Mouse (Mus musculus): ENCODE data around the gene Cltb. TPM values are rescaled to one million over a fixed set of nuclear protein-coding genes. Genes with fewer than 3 reads are reported as not detected.
"Not testable (repeated sequence)": the region's sequence is repeated elsewhere in the genome, so short reads cannot be mapped to it uniquely, and the experiment has no call there.

The Cltb gene
- 76.9 and 78.6 TPM in 2 replicates for polyA plus RNA-seq (2015; fragmentation: Nextera tagmentation; extraction: Ambion mirVana)

- Histone ChIP-seq H3K4me3 (replicated peaks) (peak within 1 kb of the TSS; percentile 77), H3K4me1 (replicated peaks) (peaks cover 6% of the 10 kb centered on the region; the same call in 1 of the 2 replicates), H3K27me3 (replicated peaks) (no peaks in the 10 kb centered on the region), H3K4me2 (replicated peaks) (peak within 1 kb of the TSS; percentile 95), H3K9me3 (no peaks in the 10 kb centered on the region), H3K9ac (peak within 1 kb of the TSS; percentile 79), H3K27ac (peak within 1 kb of the TSS; percentile 71), H3K36me3 (no peaks in the 10 kb centered on the region)
- peak; percentile 85 for ATAC-seq
- WGBS, result under 1% methylated on average over 66 of the region's 66 CpGs
Measured at GRCm38 (mm10) chr13:54610972-54611754, at the start of gene Cltb. Cltb (minus strand) TSS chr13:54611344.

DNA sequence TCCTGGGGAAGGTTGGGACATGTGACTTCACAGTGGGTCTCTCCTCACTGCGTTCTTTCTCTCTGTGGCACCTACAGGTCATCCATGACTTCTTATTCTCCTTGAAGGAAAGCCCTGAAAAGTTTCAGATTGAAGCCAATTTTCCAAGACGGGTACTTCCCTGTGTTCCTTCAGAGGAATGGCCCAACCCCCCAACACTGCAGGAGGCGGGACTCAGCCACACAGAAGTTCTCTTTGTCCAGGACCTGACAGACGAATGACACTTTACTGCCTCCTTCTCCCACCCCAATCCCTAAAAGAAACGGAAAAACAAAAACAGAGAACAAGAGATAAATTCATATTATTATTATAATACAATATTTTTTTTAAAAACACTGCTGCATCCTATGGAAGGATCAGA, 49.7 kb upstream of the Cltb start:
- Histone ChIP-seq H3K27me3 (replicated peaks) (no peaks in the 10 kb centered on the region), H3K4me2 (replicated peaks) (peak overlapping the region; percentile 38), H3K4me3 (replicated peaks) (no peak overlapping the region), H3K9me3 (no peaks in the 10 kb centered on the region), H3K4me1 (replicated peaks) (peaks cover 11% of the 10 kb centered on the region; the same call in 1 of the 2 replicates), H3K9ac (no peak overlapping the region), H3K36me3 (peaks cover 39% of the 10 kb centered on the region), H3K27ac (peak overlapping the region; percentile 65)
- 45% methylated on average over 5 of the region's 5 CpGs for WGBS
- ATAC-seq, result peak; percentile 65

- Histone ChIP-seq H3K27me3 (replicated peaks) (no peaks in the 10 kb centered on the region), H3K36me3 (peaks cover 65% of the 10 kb centered on the region)
- no peak for ATAC-seq
Measured at GRCm38 (mm10) chr13:54650461-54650860, 39.3 kb upstream of the Cltb start.

GRCm38 (mm10) chr13:54635011-54635410, 23.9 kb upstream of the Cltb start:
- Histone ChIP-seq H3K9ac (no peak overlapping the region), H3K4me3 (replicated peaks) (no peak overlapping the region), H3K4me2 (replicated peaks) (no peak overlapping the region), H3K9me3 (no peaks in the 10 kb centered on the region), H3K27ac (no peak overlapping the region), H3K27me3 (replicated peaks) (no peaks in the 10 kb centered on the region), H3K4me1 (replicated peaks) (no peaks in the 10 kb centered on the region), H3K36me3 (peaks cover under 1% of the 10 kb centered on the region; the same call in 1 of the 2 replicates)
- ATAC-seq, result no peak
- WGBS, result 93% methylated on average over 3 of the region's 3 CpGs

More at GRCm38 (mm10) chr13:54650461-54650860, 39.3 kb upstream of the Cltb start:
- no peak overlapping the region for H3K4me2 ChIP-seq (replicated peaks)
- H3K9ac ChIP-seq, result no peak overlapping the region
- no peaks in the 10 kb centered on the region for H3K9me3 ChIP-seq
- WGBS, result 91% methylated on average over 3 of the region's 3 CpGs
- no peaks in the 10 kb centered on the region for H3K4me1 ChIP-seq (replicated peaks)
- H3K27ac ChIP-seq, result no peak overlapping the region
- no peak overlapping the region for H3K4me3 ChIP-seq (replicated peaks)

- H3K4me2 ChIP-seq (replicated peaks), result no peak overlapping the region
- H3K36me3 ChIP-seq, result no peaks in the 10 kb centered on the region
- no peak for ATAC-seq
- H3K9me3 ChIP-seq, result no peaks in the 10 kb centered on the region
- no peak overlapping the region for H3K27ac ChIP-seq
- no peak overlapping the region for H3K9ac ChIP-seq
- H3K27me3 ChIP-seq (replicated peaks), result no peaks in the 10 kb centered on the region
- no peak overlapping the region for H3K4me3 ChIP-seq (replicated peaks)
- no peaks in the 10 kb centered on the region for H3K4me1 ChIP-seq (replicated peaks)
- 57% methylated on average over 3 of the region's 3 CpGs for WGBS
Measured at GRCm38 (mm10) chr13:54632731-54633277, 21.7 kb upstream of the Cltb start.

- 86% methylated on average over 4 of the region's 4 CpGs for WGBS
- Histone ChIP-seq H3K4me2 (replicated peaks) (no peak overlapping the region), H3K4me3 (replicated peaks) (no peak overlapping the region), H3K36me3 (no peaks in the 10 kb centered on the region), H3K27me3 (replicated peaks) (no peaks in the 10 kb centered on the region), H3K4me1 (replicated peaks) (no peaks in the 10 kb centered on the region), H3K27ac (no peak overlapping the region), H3K9me3 (no peaks in the 10 kb centered on the region), H3K9ac (no peak overlapping the region)
- no peak for ATAC-seq
Measured at GRCm38 (mm10) chr13:54629128-54629527, 18.0 kb upstream of the Cltb start.

DNA sequence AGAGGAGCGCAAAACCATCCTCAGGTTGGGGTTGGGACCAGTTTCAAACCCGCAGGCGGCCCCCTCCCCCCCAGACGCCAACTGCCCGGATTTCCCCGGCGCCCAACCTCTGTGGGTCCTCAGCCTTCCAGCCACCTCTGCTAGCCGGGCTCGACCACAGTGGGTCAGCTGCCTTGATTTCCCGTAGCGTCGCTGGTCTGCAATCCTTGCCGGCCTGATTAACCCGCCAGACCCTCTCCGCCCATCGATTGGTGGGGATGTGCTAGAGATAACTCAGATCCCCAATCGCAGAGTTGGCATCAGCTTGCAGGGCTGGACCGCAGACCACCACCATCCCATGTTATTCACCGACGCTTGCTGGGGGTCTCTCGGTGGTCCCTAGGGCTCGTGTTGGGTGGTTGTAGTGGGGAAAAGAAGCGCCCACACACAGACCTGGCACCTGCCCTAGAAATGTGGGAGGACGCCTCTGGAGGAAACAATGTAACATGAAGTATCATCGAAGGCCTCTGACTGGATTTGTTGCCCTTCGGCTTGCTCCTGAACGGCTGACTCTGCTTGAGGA, 10.9 kb upstream of the Cltb start:
- WGBS, result under 1% methylated on average over 27 of the region's 27 CpGs
- Histone ChIP-seq H3K36me3 (no peaks in the 10 kb centered on the region), H3K27ac (peak overlapping the region; percentile 85), H3K4me3 (replicated peaks) (peak overlapping the region; percentile 92), H3K4me2 (replicated peaks) (peak overlapping the region; percentile 79), H3K9me3 (no peaks in the 10 kb centered on the region), H3K9ac (peak overlapping the region; percentile 96), H3K27me3 (replicated peaks) (no peaks in the 10 kb centered on the region), H3K4me1 (replicated peaks) (peaks cover 10% of the 10 kb centered on the region)
- ATAC-seq, result peak; percentile 76

DNA sequence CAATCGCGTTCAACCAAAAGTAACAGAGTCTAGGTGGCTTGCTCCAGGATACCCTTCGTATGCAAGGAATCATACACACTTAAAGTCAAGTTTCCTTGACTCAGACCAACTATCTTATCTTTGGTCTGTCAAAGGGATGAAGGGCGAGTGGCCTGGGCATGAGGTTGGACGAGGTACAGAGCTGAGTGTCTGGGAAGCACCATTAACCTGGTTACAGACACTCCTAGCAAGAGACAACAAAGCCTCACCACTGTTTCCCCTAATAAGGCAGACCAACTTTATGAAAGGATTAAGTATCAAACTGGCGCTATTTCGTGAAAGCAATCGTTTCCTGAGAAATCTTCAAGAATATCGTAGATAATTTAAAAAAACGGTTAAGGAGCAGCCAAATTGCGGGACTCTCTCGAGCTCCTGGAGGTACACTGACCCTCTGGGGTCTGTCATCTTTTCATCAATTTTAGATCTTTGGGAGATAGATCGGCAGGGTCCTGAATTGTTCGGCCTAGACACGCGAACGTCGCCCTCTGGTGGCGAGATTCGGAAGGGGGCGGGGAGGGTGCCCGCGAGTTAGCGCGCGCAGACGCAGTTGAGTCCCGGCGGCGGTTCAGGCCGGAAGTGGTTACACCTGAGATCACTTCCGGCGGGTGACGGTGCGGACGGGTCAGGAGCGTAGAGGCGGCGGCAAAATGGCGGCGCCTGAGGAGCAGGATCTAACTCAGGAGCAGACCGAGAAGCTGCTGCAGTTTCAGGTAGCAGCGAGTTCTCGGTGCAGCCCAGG, 10.2 kb upstream of the Cltb start, which contains the start of gene Faf2:
Gene Faf2 (plus strand): TSS at position 630 of the 778 bp plus-strand sequence.
- Histone ChIP-seq H3K4me3 (replicated peaks) (peak within 1 kb of the TSS; percentile 92), H3K4me1 (replicated peaks) (peaks cover 10% of the 10 kb centered on the region)

GRCm38 (mm10) chr13:54616998-54617397, 5.9 kb upstream of the Cltb start:
- Histone ChIP-seq H3K27ac (no peak overlapping the region), H3K4me2 (replicated peaks) (no peak overlapping the region)

More for the DNA sequence above, 10.2 kb upstream of the Cltb start, which contains the start of gene Faf2:
- WGBS, result 10% methylated on average over 44 of the region's 44 CpGs
- peak; percentile 99 for ATAC-seq
- H3K27ac ChIP-seq, result peak within 1 kb of the TSS; percentile 85
- H3K27me3 ChIP-seq (replicated peaks), result no peaks in the 10 kb centered on the region
- no peaks in the 10 kb centered on the region for H3K9me3 ChIP-seq
- H3K9ac ChIP-seq, result peak within 1 kb of the TSS; percentile 96
- no peaks in the 10 kb centered on the region for H3K36me3 ChIP-seq
- peak within 1 kb of the TSS; percentile 79 for H3K4me2 ChIP-seq (replicated peaks)

GRCm38 (mm10) chr13:54616307-54616706, 5.2 kb upstream of the Cltb start:
- 76% methylated on average over 8 of the region's 8 CpGs for WGBS
- Histone ChIP-seq H3K36me3 (no peaks in the 10 kb centered on the region), H3K4me2 (replicated peaks) (no peak overlapping the region), H3K4me3 (replicated peaks) (no peak overlapping the region), H3K27me3 (replicated peaks) (no peaks in the 10 kb centered on the region), H3K27ac (no peak overlapping the region), H3K9me3 (no peaks in the 10 kb centered on the region), H3K4me1 (replicated peaks) (0 out of 2 replicates have a peak, but pooled peaks cover 3% of the 10 kb centered on the region), H3K9ac (no peak overlapping the region)
- no peak for ATAC-seq

More at GRCm38 (mm10) chr13:54616998-54617397, 5.9 kb upstream of the Cltb start:
- H3K9ac ChIP-seq, result no peak overlapping the region
- no peaks in the 10 kb centered on the region for H3K9me3 ChIP-seq
- no peaks in the 10 kb centered on the region for H3K4me1 ChIP-seq (replicated peaks)
- H3K4me3 ChIP-seq (replicated peaks), result no peak overlapping the region
- no peaks in the 10 kb centered on the region for H3K36me3 ChIP-seq
- 69% methylated on average over 6 of the region's 6 CpGs for WGBS
- no peaks in the 10 kb centered on the region for H3K27me3 ChIP-seq (replicated peaks)
- ATAC-seq, result no peak

DNA sequence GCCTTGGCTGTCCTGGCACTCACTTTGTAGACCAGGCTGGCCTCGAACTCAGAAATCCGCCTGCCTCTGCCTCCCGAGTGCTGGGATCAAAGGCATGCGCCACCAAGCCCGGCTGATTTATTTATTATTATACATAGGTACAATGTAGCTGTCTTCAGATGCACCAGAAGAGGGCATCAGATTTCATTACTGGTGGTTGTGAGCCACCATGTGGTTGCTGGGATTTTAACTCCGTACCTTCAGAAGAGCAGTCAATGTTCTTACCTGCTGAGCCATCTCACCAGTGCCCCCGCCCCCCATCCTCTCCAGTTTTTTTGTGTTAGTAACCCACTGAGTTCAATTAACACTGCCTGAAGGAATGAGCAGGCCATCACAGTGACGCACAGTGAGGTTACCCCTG, 2.0 kb upstream of the Cltb start:
- H3K9me3 ChIP-seq; H3K4me1 ChIP-seq (replicated peaks); H3K36me3 ChIP-seq; H3K9ac ChIP-seq; H3K27me3 ChIP-seq (replicated peaks); H3K4me3 ChIP-seq (replicated peaks); H3K4me2 ChIP-seq (replicated peaks); ATAC-seq; H3K27ac ChIP-seq: not testable (repeated sequence)
- 77% methylated on average over 8 of the region's 8 CpGs for WGBS

DNA sequence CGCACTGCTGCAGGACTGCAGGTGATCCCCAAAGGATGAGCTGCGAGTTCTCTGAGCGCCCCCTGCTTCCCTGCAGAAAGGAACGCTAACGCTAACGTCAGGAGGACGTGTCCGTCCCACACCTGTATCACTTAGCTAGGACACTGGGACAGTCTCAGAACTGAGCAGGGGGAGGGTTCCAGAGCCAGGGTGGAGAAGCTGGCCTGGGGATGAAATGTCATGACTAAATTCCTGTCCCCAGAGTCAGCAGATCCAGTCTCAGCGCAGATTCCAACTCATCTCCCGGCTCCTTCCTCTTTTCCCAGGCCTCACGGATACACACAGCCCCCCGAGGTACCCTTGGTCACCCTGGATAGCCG, 552 bp downstream of the Cltb start:
- ATAC-seq, result peak; percentile 50
- Histone ChIP-seq H3K27me3 (replicated peaks) (no peaks in the 10 kb centered on the region), H3K36me3 (no peaks in the 10 kb centered on the region), H3K9me3 (no peaks in the 10 kb centered on the region), H3K9ac (peak overlapping the region; percentile 79), H3K4me1 (replicated peaks) (peaks cover 6% of the 10 kb centered on the region; the same call in 1 of the 2 replicates), H3K4me3 (replicated peaks) (peak overlapping the region; percentile 77), H3K27ac (peak overlapping the region; percentile 71), H3K4me2 (replicated peaks) (peak overlapping the region; percentile 95)
- 8% methylated on average over 13 of the region's 13 CpGs for WGBS

Measured in intestine, embryonic 15.5 days (tissue).